Mouse (Mus musculus) bone marrow, adult 2 months (tissue): Measurements from ENCODE around the gene 2900026A02Rik.

Experiments
- CTCF ChIP-seq: fragments of 200-500 bp; IDR thresholded peaks from 2 replicates; pipeline ENCODE4 v1.5.1; 2011; ENCODE audit warnings: low read length, control low read depth; ENCODE audit not compliant: control insufficient read depth, insufficient read depth
- POLR2A ChIP-seq: fragments of 200-500 bp; IDR thresholded peaks from 2 replicates; pipeline ENCODE4 v1.6.1; 2011; ENCODE audit warnings: low read depth, mild to moderate bottlenecking, control low read depth, low read length, borderline replicate concordance; ENCODE audit not compliant: control insufficient read depth

GRCm38 (mm10) chr5:113095456-113095855 lies 125.6 kb downstream of the 2900026A02Rik start:
- no peak for TF ChIP-seq CTCF
- TF ChIP-seq POLR2A: no peak
